Mouse (Mus musculus) megakaryocyte, embryonic 14.5 days (primary cell): ENCODE data around the gene Babam2.

Experiments
- FLI1 ChIP-seq: IDR thresholded peaks from 2 replicates; pipeline ENCODE4 v1.6.1; 2012; ENCODE audit warnings: low read length, inconsistent platforms, mixed read lengths
- GATA1 ChIP-seq: IDR thresholded peaks from 3 replicates; pipeline ENCODE4 v1.6.1; 2012; ENCODE audit warnings: mixed read lengths, low read length, inconsistent platforms, borderline replicate concordance

GRCm38 (mm10) chr5:32104119-32104990, 406.9 kb downstream of the Babam2 start:
- TF ChIP-seq GATA1 (no peak), FLI1 (no peak)
